Mouse (Mus musculus) embryonic facial prominence, embryonic 13.5 days (tissue): ENCODE results near the gene Cdyl. TPM values are rescaled to one million over a fixed set of nuclear protein-coding genes. Genes with fewer than 3 reads are reported as not detected.

Experiments used
- ATAC-seq: fragments of 200-750 bp; cut with Nextera tagmentation; 2 replicates; pipeline ENCODE4 v1.8.0; 2017; ENCODE audit warnings: low read depth; ENCODE audit not compliant: insufficient number of reproducible peaks, insufficient read depth, low FRiP score, low TSS enrichment
- H3K27ac ChIP-seq: fragments of 300-500 bp; sonication (generic); 2 replicates; pipeline ENCODE4 v1.5.1; 2015; ENCODE audit warnings: moderate library complexity, mild to moderate bottlenecking, inconsistent platforms
- H3K27me3 ChIP-seq: fragments of 300-500 bp; sonication (generic); 2 replicates; pipeline ENCODE4 v1.6.1; 2015; ENCODE audit warnings: mild to moderate bottlenecking, inconsistent platforms
- H3K36me3 ChIP-seq: fragments of 300-500 bp; sonication (generic); 2 replicates; pipeline ENCODE4 v1.6.1; 2015; ENCODE audit warnings: mild to moderate bottlenecking, inconsistent platforms
- H3K4me1 ChIP-seq: fragments of 300-500 bp; sonication (generic); 2 replicates; pipeline ENCODE4 v1.6.1; 2015; ENCODE audit warnings: inconsistent platforms
- H3K4me2 ChIP-seq: fragments of 300-500 bp; sonication (generic); 2 replicates; pipeline ENCODE4 v1.6.1; 2015; ENCODE audit warnings: moderate library complexity, mild to moderate bottlenecking, inconsistent platforms
- H3K4me3 ChIP-seq: fragments of 300-500 bp; sonication (generic); 2 replicates; pipeline ENCODE4 v1.5.1; 2015; ENCODE audit warnings: mild to moderate bottlenecking, inconsistent platforms
- H3K9ac ChIP-seq: fragments of 300-500 bp; sonication (generic); 2 replicates; pipeline ENCODE4 v1.6.1; 2015; ENCODE audit warnings: mild to moderate bottlenecking, inconsistent platforms
- H3K9me3 ChIP-seq: fragments of 300-500 bp; sonication (generic); 2 replicates; pipeline ENCODE4 v1.6.1; 2016; ENCODE audit warnings: inconsistent platforms
- WGBS: fragments of 180-500 bp; shearing (Covaris S2); methylation state at CpG from one replicate; pipeline ENCODE4 v1.1.7; 2015; ENCODE audit warnings: mixed read lengths; 5-methylcytosine and 5-hydroxymethylcytosine counted together
- polyA plus RNA-seq: library from polyadenylated mRNA; unstranded; fragments of >200 nt; fragmentation: Nextera tagmentation; extraction: Ambion mirVana; gene quantifications from 2 replicates; pipeline ENCODE4 v1.2.1, GENCODE M21; 2015

Cdyl gene
- polyA plus RNA-seq, 1 experiment from 2014 or later, result 12.1 TPM

- Histone ChIP-seq H3K9me3 (peaks cover 7% of the 10 kb centered on the region), H3K27me3 (peaks cover 34% of the 10 kb centered on the region), H3K27ac (peak overlapping the region; percentile 91), H3K9ac (peak overlapping the region; percentile 93), H3K4me3 (peak overlapping the region; percentile 92), H3K36me3 (peaks cover 9% of the 10 kb centered on the region; the same call in 1 of the 2 replicates), H3K4me2 (peak overlapping the region; percentile 66), H3K4me1 (peaks cover 12% of the 10 kb centered on the region)
- WGBS, result under 1% methylated on average over 74 of the region's 93 CpGs
- peak; percentile 22; the same call in 1 of the 2 replicates for ATAC-seq
Measured at GRCm38 (mm10) chr13:35741620-35742421, 82.2 kb downstream of the Cdyl start.

- H3K4me2 ChIP-seq, result peak overlapping the region; percentile 66
- peak overlapping the region; percentile 93 for H3K9ac ChIP-seq
- peaks cover 9% of the 10 kb centered on the region for H3K36me3 ChIP-seq
- 35% methylated on average over 4 of the region's 4 CpGs for WGBS
- H3K4me1 ChIP-seq, result peaks cover 12% of the 10 kb centered on the region
- no peak for ATAC-seq
- peak overlapping the region; percentile 92 for H3K4me3 ChIP-seq
- H3K27ac ChIP-seq, result no peak overlapping the region
- peaks cover 33% of the 10 kb centered on the region for H3K27me3 ChIP-seq
- peaks cover 13% of the 10 kb centered on the region for H3K9me3 ChIP-seq
Measured at GRCm38 (mm10) chr13:35742696-35743095, 83.1 kb downstream of the Cdyl start.

- peaks cover 12% of the 10 kb centered on the region for H3K4me1 ChIP-seq
- H3K36me3 ChIP-seq, result peaks cover 9% of the 10 kb centered on the region
- H3K27ac ChIP-seq, result no peak overlapping the region
- 43% methylated on average over 1 of the region's 1 CpGs for WGBS
- peak overlapping the region; percentile 66 for H3K4me2 ChIP-seq
- peaks cover 28% of the 10 kb centered on the region for H3K27me3 ChIP-seq
- H3K9ac ChIP-seq, result peak overlapping the region; percentile 93; the same call in 1 of the 2 replicates
- ATAC-seq, result no peak
- peak overlapping the region; percentile 92 for H3K4me3 ChIP-seq
- H3K9me3 ChIP-seq, result peaks cover 15% of the 10 kb centered on the region
Measured at GRCm38 (mm10) chr13:35743196-35743595, 83.6 kb downstream of the Cdyl start.

GRCm38 (mm10) chr13:35749194-35749593 lies 89.6 kb downstream of the Cdyl start:
- Histone ChIP-seq H3K4me3 (no peak overlapping the region), H3K36me3 (peaks cover 9% of the 10 kb centered on the region), H3K9ac (no peak overlapping the region), H3K9me3 (peaks cover 15% of the 10 kb centered on the region), H3K4me1 (peaks cover under 1% of the 10 kb centered on the region; the same call in 1 of the 2 replicates), H3K27me3 (no peaks in the 10 kb centered on the region), H3K4me2 (no peak overlapping the region), H3K27ac (no peak overlapping the region)
- WGBS, result 90% methylated on average over 4 of the region's 4 CpGs
- ATAC-seq, result no peak

- WGBS, result 77% methylated on average over 5 of the region's 5 CpGs
- no peak overlapping the region for H3K9ac ChIP-seq
- no peak overlapping the region for H3K4me3 ChIP-seq
- ATAC-seq, result no peak
- no peak overlapping the region for H3K4me2 ChIP-seq
- no peaks in the 10 kb centered on the region for H3K27me3 ChIP-seq
- H3K27ac ChIP-seq, result no peak overlapping the region
- H3K36me3 ChIP-seq, result peaks cover 9% of the 10 kb centered on the region
- H3K4me1 ChIP-seq, result peaks cover 5% of the 10 kb centered on the region
- peaks cover 15% of the 10 kb centered on the region for H3K9me3 ChIP-seq
Measured at GRCm38 (mm10) chr13:35749680-35750079, 90.0 kb downstream of the Cdyl start.

GRCm38 (mm10) chr13:35752046-35752445 lies 92.4 kb downstream of the Cdyl start:
- no peak for ATAC-seq
- peaks cover 8% of the 10 kb centered on the region; the same call in 1 of the 2 replicates for H3K9me3 ChIP-seq
- no peaks in the 10 kb centered on the region; the same call in 1 of the 2 replicates for H3K36me3 ChIP-seq
- no peak overlapping the region for H3K9ac ChIP-seq
- no peak overlapping the region for H3K27ac ChIP-seq
- no peaks in the 10 kb centered on the region for H3K27me3 ChIP-seq
- no peak overlapping the region for H3K4me3 ChIP-seq
- WGBS, result 87% methylated on average over 7 of the region's 7 CpGs
- no peak overlapping the region for H3K4me2 ChIP-seq
- H3K4me1 ChIP-seq, result peaks cover 15% of the 10 kb centered on the region

GRCm38 (mm10) chr13:35755002-35755401 lies 95.4 kb downstream of the Cdyl start:
- no peak overlapping the region for H3K9ac ChIP-seq
- peaks cover 24% of the 10 kb centered on the region for H3K4me1 ChIP-seq
- WGBS, result 91% methylated on average over 6 of the region's 6 CpGs
- H3K4me2 ChIP-seq, result no peak overlapping the region
- H3K4me3 ChIP-seq, result no peak overlapping the region
- no peaks in the 10 kb centered on the region for H3K27me3 ChIP-seq
- ATAC-seq, result no peak
- H3K36me3 ChIP-seq, result no peaks in the 10 kb centered on the region
- H3K27ac ChIP-seq, result no peak overlapping the region
- H3K9me3 ChIP-seq, result no peaks in the 10 kb centered on the region

- H3K4me1 ChIP-seq, result peaks cover 24% of the 10 kb centered on the region
- H3K27me3 ChIP-seq, result no peaks in the 10 kb centered on the region
- no peak overlapping the region for H3K27ac ChIP-seq
- WGBS, result 66% methylated on average over 8 of the region's 8 CpGs
- no peak overlapping the region for H3K4me3 ChIP-seq
- H3K4me2 ChIP-seq, result no peak overlapping the region
- no peak overlapping the region for H3K9ac ChIP-seq
- no peak for ATAC-seq
- H3K9me3 ChIP-seq, result no peaks in the 10 kb centered on the region
- no peaks in the 10 kb centered on the region for H3K36me3 ChIP-seq
Measured at GRCm38 (mm10) chr13:35755655-35756283, 96.1 kb downstream of the Cdyl start.

- Histone ChIP-seq H3K36me3 (no peaks in the 10 kb centered on the region), H3K4me1 (peaks cover 24% of the 10 kb centered on the region), H3K4me3 (no peak overlapping the region), H3K9me3 (no peaks in the 10 kb centered on the region), H3K9ac (no peak overlapping the region), H3K27ac (no peak overlapping the region), H3K27me3 (no peaks in the 10 kb centered on the region), H3K4me2 (no peak overlapping the region)
- 91% methylated on average over 21 of the region's 21 CpGs for WGBS
- ATAC-seq, result 0 out of 2 replicates have a peak, but pooled peaks have one; percentile 62
Measured at GRCm38 (mm10) chr13:35756393-35757338, 97.0 kb downstream of the Cdyl start.

GRCm38 (mm10) chr13:35760372-35760771 lies 100.7 kb downstream of the Cdyl start:
- Histone ChIP-seq H3K9ac (no peak overlapping the region), H3K36me3 (no peaks in the 10 kb centered on the region), H3K4me1 (peaks cover 20% of the 10 kb centered on the region), H3K27ac (no peak overlapping the region), H3K9me3 (no peaks in the 10 kb centered on the region), H3K27me3 (no peaks in the 10 kb centered on the region), H3K4me2 (no peak overlapping the region), H3K4me3 (no peak overlapping the region)
- WGBS, result 81% methylated on average over 2 of the region's 2 CpGs
- no peak for ATAC-seq

GRCm38 (mm10) chr13:35764559-35764958 lies 104.9 kb downstream of the Cdyl start:
- no peaks in the 10 kb centered on the region for H3K27me3 ChIP-seq
- H3K9me3 ChIP-seq, result no peaks in the 10 kb centered on the region
- peaks cover 11% of the 10 kb centered on the region for H3K4me1 ChIP-seq
- no peak for ATAC-seq
- H3K27ac ChIP-seq, result no peak overlapping the region
- no peak overlapping the region for H3K9ac ChIP-seq
- H3K4me2 ChIP-seq, result no peak overlapping the region
- H3K36me3 ChIP-seq, result no peaks in the 10 kb centered on the region
- no peak overlapping the region for H3K4me3 ChIP-seq
- 52% methylated on average over 3 of the region's 3 CpGs for WGBS
